Mouse (Mus musculus) urinary bladder, postnatal 25 days (tissue): Measurements from ENCODE around the gene Rapgef1.

ENCODE experiments used
- DNase-seq: peaks from one replicate; pipeline ENCODE4 v3.0.0; 2022; ENCODE audit warnings: low spot score

The Rapgef1 gene

GRCm38 (mm10) chr2:29672746-29673536 is 53.4 kb downstream of the Rapgef1 start:
- DNase-seq = no peak

DNA sequence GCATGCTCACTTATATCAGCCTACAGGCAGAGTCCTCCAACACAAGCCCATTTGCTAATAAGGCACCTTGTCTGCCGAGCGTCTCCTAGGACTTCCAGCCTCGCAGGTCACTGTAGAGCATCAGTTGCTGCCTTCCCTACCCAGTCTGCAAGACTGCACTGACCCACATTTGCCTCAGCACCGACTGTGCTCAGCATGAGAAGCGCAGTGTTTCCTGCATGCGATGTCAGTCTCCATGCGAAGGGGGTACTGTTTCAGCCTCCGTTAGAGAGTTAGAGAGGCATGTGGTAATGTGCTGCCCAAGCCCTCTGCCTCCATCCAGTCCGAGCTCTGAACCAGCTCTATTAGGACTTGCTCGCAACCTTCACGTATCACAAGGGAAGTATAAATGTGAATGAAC is 54.6 kb downstream of the Rapgef1 start:
- DNase-seq = no peak

GRCm38 (mm10) chr2:29674545-29674944 is 55.0 kb downstream of the Rapgef1 start:
- no peak for DNase-seq

DNA sequence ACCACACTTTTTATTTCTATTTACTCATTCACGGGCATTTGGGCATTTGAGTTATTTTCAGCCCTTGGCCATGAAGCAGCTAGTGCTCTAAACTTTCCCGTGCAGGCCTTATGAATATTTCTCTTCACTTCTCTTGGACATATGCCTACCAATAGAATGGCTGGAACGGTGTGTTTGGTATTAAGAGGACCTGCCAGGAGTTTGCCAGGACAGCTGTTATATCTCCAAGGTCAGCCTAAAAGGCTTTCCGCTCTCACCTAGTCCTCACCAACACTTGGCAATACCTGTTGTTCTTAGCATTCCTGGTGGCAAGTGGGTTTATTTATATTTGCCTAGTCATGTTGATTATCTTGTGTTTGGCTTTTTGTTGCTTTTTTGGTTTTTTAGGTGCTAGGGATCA is 56.3 kb downstream of the Rapgef1 start:
- no peak for DNase-seq

- DNase-seq = no peak
Measured at GRCm38 (mm10) chr2:29676513-29676912, 57.0 kb downstream of the Rapgef1 start.

DNA sequence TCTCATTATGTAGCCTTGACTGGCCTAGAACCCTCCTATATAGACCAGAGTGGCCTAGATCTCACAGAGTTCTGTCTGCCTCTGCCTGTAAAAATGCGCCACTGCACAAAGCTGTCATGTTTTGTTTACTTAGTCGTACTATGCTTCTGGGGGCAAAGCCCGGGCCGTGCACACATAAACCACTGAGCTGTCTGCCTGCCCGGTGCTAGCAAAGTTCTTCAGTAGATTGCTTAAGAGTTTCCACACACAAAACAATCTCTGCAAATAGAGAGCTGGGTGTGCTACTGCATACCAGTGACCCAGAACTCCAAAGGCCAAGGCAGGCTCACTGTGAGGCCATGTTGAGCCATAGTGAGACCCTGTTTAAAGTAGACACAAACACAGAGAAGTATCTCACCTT is 58.3 kb downstream of the Rapgef1 start:
- no peak for DNase-seq

DNA sequence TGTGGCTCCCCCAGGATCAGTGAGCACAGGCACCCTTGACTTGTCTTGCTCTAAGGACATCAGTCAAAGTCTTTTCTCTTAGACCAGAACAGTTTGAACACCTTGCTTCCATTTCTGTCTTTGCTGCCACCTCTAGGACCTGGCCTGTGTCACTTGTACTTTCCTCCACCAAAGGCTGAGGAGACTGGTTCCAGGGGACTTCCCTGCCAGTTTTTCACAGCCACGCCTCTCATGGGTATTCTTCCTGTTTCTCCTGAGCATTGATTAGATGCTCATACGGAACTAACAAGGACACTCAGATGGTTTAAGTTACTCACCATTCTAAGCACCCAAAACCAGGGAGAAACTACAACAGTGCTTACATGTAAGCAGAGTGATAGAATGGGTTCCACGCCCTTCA is 59.0 kb downstream of the Rapgef1 start:
- no peak for DNase-seq

DNA sequence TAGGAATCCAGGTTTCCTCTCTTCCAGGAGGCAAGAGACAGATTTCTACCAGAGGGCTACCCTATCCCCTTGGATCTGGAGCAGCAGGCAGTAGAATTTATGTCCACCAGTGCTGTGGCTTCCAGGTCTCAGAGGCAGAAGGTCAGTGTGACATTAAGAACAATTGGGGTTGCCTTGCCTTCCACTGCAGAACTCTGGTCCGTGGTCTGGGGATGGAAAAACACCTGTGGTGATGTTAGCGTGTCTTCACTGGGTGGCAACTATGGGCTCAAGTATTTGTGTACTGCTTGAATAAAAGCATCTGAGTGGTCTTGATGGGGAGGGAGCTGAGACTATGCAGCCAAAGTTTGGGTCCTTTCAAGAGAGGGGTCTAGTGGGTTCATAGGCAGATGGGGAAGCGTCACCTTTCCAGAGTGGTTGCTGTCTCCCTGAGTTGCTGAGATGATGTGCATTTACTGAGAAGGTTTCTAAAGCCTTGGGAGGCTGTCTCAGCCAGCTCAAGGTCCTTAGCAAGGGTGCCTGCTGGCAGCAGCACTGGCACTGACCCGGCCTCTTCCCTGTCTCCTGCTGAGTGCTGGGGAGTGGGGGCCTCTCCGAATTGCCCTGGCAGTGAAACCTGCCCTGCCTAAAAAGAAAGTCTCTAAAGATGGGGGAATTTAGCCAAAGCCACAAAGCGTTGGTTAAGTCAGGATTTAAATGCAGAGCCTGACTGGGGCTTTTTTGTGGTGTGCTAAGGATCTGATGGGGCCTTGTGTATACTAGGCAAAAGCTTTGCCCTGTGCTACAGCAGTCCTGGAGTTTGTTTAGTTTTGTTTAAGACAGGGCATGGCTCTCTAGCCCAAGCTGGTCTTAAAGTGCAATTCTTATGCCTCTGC is 60.4 kb downstream of the Rapgef1 start:
- DNase-seq = no peak

- no peak for DNase-seq
Measured at GRCm38 (mm10) chr2:29683261-29683999, 63.9 kb downstream of the Rapgef1 start.

DNA sequence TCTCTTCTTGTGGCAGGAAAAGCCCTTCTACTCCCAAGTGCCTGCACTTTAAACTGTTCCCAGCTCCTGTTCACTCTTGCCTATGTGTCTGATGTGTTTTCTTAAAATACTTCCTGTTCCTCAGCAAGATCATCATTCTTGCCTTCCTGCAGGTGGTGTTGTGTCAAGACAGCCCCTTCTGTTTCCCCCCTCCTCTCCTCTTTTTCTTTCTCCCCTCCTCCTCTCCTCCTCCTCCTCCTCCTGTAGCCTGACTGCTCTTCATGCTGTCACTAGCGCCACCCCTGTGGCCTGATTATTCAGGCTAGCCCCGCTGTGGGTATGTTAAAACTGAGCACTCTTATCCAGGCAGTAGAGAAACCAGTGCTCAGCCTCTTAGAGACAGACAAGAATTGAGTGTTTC is 65.0 kb downstream of the Rapgef1 start:
- no peak for DNase-seq

GRCm38 (mm10) chr2:29689014-29689413 is 69.5 kb downstream of the Rapgef1 start:
- DNase-seq = no peak

- no peak for DNase-seq
Measured at GRCm38 (mm10) chr2:29689495-29689894, 70.0 kb downstream of the Rapgef1 start.

DNA sequence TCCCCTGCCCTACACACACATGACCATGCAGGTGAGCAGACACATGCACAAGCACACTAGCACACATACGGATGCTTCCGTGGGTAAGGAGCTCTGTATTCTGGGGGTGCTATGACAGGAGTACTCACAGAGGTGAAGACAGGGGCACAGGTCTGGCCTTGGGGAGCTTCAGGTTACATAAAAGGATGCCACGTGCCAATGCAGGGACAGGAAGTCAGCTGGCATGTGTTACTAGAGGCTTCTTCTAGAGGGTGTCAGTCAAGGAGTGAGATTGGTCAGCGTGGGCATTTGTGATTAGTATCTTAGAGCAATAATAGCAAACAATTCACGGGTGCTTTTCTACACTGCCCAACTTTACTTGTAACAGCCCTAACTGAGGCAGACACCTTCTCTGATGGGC is 71.5 kb downstream of the Rapgef1 start:
- DNase-seq = no peak

- DNase-seq = no peak
Measured at GRCm38 (mm10) chr2:29691507-29691906, 72.0 kb downstream of the Rapgef1 start.

DNA sequence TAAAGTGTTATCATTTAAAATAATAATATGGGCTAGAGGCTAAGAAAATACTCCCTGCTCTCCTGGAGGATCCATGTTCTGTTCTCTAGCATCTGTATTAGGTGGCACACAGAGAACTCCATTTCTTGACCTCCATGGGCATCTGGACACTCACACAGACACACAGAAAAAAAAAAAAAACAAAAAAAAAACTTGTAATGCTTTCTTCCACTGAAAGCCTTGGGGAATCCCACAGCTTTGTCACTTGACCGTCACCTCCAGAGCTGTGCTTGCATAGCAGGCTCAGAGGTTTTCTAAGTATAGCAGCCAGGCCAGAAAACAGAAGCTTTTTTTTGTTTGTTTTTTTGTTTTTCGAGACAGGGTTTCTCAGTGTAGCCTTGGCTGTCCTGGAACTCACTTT is 72.7 kb downstream of the Rapgef1 start:
- no peak for DNase-seq

- DNase-seq = no peak
Measured at GRCm38 (mm10) chr2:29696207-29696800, 76.8 kb downstream of the Rapgef1 start.

DNA sequence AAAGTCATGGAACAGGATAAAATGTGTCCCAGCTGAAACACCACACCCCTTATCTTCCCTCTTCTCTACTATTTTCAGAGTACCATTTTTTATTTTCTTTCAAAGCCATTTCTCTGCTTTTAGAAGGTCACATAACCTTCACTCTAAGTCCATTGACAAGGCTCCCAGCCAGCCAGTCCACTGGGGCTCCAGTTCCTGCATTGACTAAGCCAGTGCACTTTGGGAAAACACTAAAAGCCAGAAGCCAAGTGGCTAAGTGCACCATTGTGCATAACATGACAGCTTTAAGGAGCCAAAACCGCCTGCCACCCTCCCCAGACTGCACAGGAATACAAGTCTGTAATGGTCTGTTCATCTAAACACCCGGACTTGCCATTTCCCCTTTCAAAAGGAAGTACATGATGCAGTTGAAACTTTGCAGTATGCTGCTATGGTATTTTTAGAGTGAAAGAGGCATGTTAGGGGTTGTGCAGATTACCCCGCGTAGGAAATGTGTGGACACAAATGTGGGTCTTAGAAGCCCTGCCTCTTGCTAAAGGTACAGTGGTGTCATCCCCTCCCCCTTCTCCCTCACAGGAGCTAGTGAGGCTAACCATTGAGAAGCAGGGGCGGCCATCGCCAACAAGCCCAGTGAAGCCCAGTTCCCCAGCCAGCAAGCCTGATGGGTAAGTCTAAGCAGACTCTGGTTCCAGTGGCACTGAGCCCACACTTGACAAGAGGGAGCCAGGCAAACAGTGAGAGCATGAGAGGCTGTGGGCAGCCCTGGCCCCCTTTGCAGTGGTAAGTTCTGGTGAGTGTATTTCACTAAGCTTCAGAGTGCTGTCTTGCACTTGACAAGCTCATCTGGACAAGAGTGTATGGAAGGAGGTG is 79.1 kb downstream of the Rapgef1 start:
- no peak for DNase-seq

GRCm38 (mm10) chr2:29700898-29701297 is 81.4 kb downstream of the Rapgef1 start:
- no peak for DNase-seq

- no peak for DNase-seq
Measured at GRCm38 (mm10) chr2:29701393-29701792, 81.9 kb downstream of the Rapgef1 start.

GRCm38 (mm10) chr2:29702189-29702588 is 82.7 kb downstream of the Rapgef1 start:
- no peak for DNase-seq
